Mouse (Mus musculus) effector memory CD4-positive, alpha-beta T cell, adult 7 months (primary cell): ENCODE measurements around the gene Kiz. TPM values are rescaled to one million over a fixed set of nuclear protein-coding genes. Genes with fewer than 3 reads are reported as not detected.

Experiments
- polyA plus RNA-seq: library from polyadenylated mRNA; unstranded; fragments of 100-300 nt; shearing (Covaris generic); gene quantifications from one replicate; pipeline ENCODE4 v1.2.1, GENCODE M21; 2017

Gene Kiz
- 19.7 TPM for polyA plus RNA-seq

GRCm38 (mm10) chr2:146855599-146856039 lies at the start of gene Kiz:
Gene Kiz, plus strand, starts transcription at chr2:146855864.

DNA sequence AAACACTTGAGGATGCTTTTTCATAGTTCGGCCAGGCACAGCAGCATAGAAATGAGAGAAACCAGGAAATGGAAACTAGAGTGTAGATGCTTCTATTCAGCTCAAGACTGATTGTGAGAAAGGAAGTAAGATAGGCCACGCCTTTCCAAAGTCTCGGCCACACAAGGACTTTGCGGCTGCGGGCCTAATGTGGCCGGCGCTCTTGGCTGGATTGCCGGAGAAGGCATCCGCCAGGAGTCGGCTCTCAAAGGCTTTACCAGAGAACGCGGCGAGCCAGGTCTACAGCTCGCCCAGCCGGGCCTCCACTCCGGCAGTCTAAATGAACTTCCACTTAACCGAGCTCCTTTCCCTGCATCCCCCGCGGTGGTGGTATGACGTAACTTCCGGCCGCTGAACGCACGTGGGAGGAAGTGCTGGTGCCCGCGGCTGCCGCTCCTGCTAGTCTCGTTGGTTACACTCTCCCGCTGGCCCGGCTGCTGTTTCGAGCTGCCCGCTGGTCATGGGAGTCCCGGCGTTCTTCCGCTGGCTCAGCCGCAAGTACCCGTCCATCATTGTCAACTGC lies 157.0 kb downstream of the Kiz start, which contains the start of gene Xrn2:
Gene Xrn2 (plus strand): TSS at position 374 of the 562 bp plus-strand sequence.

Other genes starting within 250 kb of the Kiz start
- 182 TPM for gene Xrn2, start 157.1 kb downstream of the Kiz start, polyA plus RNA-seq
- not detected for gene Nkx2-4, start 229.6 kb downstream of the Kiz start, polyA plus RNA-seq